Mouse (Mus musculus): Measurements from ENCODE around the gene Vps4a.
"Not testable (repeated sequence)": the region's sequence is repeated elsewhere in the genome, so short reads cannot be mapped to it uniquely, and the experiment has no call there.

Vps4a gene

GRCm38 (mm10) chr8:107030650-107031576, at the start of gene Vps4a:
Gene Vps4a (plus strand): TSS chr8:107031222.
- peak; percentile 96 for DNase-seq (ENCODE audit: low spot score)

- no peak for DNase-seq (ENCODE audit: low spot score)
These were observed 45.6 kb upstream of the Vps4a start for GRCm38 (mm10) chr8:106985404-106985821.

GRCm38 (mm10) chr8:106985951-106986350, 45.1 kb upstream of the Vps4a start:
- DNase-seq (ENCODE audit: low spot score): no peak

- no peak for DNase-seq (ENCODE audit: low spot score)
These were observed 43.5 kb upstream of the Vps4a start for GRCm38 (mm10) chr8:106987557-106987956.

- DNase-seq (ENCODE audit: low spot score): no peak
These were observed 39.6 kb upstream of the Vps4a start for GRCm38 (mm10) chr8:106991393-106991792.

- not testable (repeated sequence) for DNase-seq (ENCODE audit: low spot score)
These were observed 34.7 kb upstream of the Vps4a start for GRCm38 (mm10) chr8:106996339-106996738.

GRCm38 (mm10) chr8:106997416-106997815, 33.6 kb upstream of the Vps4a start:
- no peak for DNase-seq (ENCODE audit: low spot score)

- DNase-seq (ENCODE audit: low spot score): no peak
These were observed 32.0 kb upstream of the Vps4a start for GRCm38 (mm10) chr8:106999068-106999467.

GRCm38 (mm10) chr8:107002532-107002931, 28.5 kb upstream of the Vps4a start:
- peak; percentile 92 for DNase-seq (ENCODE audit: low spot score)

GRCm38 (mm10) chr8:107007795-107008194, 23.2 kb upstream of the Vps4a start:
- no peak for DNase-seq (ENCODE audit: low spot score)

GRCm38 (mm10) chr8:107012666-107013065, 18.4 kb upstream of the Vps4a start:
- no peak for DNase-seq (ENCODE audit: low spot score)

- DNase-seq (ENCODE audit: low spot score): no peak
These were observed 16.1 kb upstream of the Vps4a start for GRCm38 (mm10) chr8:107014915-107015314.

- DNase-seq (ENCODE audit: low spot score): no peak
These were observed 7.5 kb upstream of the Vps4a start for GRCm38 (mm10) chr8:107023479-107023878.

GRCm38 (mm10) chr8:107029310-107029709, 1.7 kb upstream of the Vps4a start:
- no peak for DNase-seq (ENCODE audit: low spot score)

- no peak for DNase-seq (ENCODE audit: low spot score)
These were observed 964 bp upstream of the Vps4a start for GRCm38 (mm10) chr8:107030058-107030457.

- DNase-seq (ENCODE audit: low spot score): peak; percentile 20
These were observed 612 bp downstream of the Vps4a start for GRCm38 (mm10) chr8:107031577-107032090.

- not testable (repeated sequence) for DNase-seq (ENCODE audit: low spot score)
These were observed 2.6 kb downstream of the Vps4a start for GRCm38 (mm10) chr8:107033609-107034008.

GRCm38 (mm10) chr8:107035641-107036040, 4.6 kb downstream of the Vps4a start:
- no peak for DNase-seq (ENCODE audit: low spot score)

- DNase-seq (ENCODE audit: low spot score): no peak
These were observed 5.6 kb downstream of the Vps4a start for GRCm38 (mm10) chr8:107036626-107037025.

- DNase-seq (ENCODE audit: low spot score): no peak
These were observed 9.6 kb downstream of the Vps4a start for GRCm38 (mm10) chr8:107040632-107041031.

GRCm38 (mm10) chr8:107045478-107045877, 14.5 kb downstream of the Vps4a start:
- DNase-seq (ENCODE audit: low spot score): no peak

GRCm38 (mm10) chr8:107046976-107047375, 16.0 kb downstream of the Vps4a start:
- DNase-seq (ENCODE audit: low spot score): no peak
